Mouse (Mus musculus): ENCODE measurements around the gene Kcng4.

The Kcng4 gene

DNA sequence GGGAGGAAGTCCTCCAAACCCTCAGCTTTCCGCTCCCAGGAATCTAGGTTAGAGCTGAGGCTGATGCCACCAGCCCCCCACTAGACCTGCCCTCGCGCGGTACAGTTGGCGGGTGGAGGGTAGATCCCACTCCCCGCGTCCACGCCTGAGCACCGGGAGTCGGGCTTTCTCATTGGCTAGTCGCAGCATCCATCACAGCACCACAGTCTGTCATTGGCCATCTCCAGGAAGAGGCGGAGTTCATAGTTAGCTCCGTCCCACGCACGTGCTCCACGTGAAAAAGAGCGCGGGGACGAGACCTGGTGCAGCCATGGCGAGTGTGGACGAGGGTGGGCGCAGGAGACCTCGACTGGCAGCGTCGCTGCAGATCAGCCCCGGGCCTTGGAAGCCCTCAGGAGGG is 23.0 kb downstream of the Kcng4 start, which contains the start of gene Adad2:
Gene Adad2, plus strand, starts transcription at position 277 of the 400 bp plus-strand sequence.
- DNase-seq: no peak

DNA sequence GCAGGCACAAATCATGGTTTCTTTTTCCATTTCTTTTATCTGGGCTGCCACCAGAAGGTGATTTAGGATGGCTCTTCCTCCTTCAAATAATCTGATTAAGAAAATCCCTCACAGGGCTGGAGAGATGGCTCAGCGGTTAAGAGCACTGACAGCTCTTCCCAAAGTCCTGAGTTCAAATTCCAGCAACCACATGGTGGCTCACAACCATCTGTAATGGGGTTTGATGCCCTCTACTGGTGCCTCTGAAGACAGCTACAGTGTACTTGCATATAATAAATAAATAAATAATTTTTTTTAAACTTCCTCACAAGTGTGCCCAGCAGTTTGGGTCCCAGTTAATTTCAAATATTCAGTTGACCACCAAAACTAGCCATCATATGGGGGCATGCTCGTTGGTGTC is 29.3 kb downstream of the Kcng4 start:
- DNase-seq: peak; percentile 23

DNA sequence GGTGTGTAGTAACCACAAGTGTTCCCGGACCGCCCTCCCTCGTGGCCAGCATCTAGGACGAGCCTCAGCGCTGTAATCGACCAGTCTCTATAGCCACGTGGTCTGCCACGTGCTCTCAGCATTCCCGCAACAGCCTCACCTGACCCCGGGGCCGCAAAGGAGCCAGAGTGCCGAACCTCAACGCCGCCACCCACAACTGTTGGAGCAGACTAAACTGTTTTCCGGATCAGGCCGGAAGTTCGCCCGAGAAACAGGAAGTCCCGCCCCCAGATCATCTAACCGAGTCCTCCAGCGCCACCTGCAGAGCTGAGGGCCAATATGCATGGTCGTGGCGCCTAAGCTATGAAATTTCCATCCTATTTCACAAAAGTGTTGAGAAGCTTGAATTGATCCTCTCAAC is 30.5 kb downstream of the Kcng4 start, which contains the start of gene Taf1c:
Gene Taf1c, minus strand, starts transcription at position 227 of the 400 bp plus-strand sequence.
- DNase-seq: peak; percentile 98

DNA sequence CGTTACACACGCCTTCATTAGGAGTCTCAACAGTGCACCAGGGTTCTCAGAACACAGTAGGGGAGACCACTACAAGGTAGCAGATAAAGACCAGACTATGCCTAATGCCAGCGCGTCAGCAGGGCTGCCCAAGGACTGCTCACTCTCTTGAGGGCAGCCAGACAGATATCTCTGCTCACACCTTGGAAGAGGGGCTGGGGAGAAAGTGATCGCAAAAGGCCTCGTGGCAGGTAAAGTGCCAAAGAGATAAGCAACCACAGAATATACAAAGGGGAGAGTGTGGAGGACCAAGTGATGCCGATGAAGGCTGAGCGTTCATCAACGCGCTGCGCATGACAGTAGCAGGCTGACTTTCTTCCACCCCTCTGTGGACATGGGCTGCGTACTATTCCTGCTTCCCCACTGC is 31.1 kb downstream of the Kcng4 start:
- no peak for DNase-seq

DNA sequence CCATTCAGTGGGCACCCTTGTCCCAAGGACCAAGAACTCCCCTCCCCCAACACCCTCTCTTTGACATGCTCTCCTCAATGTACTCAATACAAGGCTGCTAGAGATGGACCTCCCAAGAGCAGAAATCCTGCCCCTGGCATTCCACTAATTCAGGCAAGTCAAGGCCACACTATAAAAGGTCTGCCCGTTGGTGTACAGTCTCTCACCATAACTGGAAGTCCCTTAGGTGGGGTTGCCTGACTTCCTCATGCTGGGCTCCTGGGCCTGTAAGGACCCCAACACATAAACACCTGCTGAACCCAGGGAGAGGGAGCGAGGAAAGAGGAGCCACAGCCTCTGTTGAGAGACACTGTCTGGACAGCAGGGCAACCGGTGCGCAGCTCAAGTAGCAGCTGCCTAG is 31.7 kb downstream of the Kcng4 start:
- DNase-seq: no peak

DNA sequence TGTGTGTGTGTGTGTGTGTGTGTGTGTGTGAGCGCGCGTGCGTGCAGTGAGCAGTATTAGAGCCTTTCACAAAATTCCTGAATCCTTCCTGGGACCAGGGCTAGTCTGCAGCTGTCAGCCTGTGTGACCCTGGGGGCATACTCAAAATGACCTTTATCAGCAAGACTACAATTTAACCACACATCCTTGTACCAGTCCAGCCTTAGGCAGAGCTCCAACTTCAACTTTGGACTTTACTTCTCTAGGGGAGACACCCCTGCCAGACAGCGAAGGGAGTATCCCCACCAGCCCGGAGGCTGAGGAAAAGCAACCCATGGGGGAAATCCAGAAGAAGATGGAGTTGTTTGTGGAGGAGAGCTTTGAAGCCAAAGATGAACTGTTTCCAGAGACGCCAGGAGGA is 44.0 kb downstream of the Kcng4 start:
- DNase-seq: no peak

DNA sequence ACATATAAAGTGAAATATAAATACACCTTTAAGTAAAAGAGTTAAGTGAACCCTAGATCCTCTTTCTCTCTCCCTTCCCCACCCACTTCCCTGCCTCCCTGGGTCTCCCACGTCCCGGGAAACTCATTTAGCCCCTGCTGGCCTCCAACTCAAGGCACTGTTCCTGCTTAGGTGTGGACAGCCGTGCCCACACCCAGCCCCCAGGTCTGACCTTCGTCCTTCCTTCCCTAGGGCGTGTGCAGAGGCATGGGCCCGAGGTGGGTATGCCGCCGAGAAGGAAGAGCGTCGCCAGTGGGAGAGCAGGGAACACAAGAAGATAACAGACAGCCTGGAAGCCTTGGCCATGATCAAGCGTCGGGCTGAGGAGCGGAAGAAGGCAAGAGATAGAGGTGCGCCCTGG is 45.1 kb downstream of the Kcng4 start:
- DNase-seq: no peak

DNA sequence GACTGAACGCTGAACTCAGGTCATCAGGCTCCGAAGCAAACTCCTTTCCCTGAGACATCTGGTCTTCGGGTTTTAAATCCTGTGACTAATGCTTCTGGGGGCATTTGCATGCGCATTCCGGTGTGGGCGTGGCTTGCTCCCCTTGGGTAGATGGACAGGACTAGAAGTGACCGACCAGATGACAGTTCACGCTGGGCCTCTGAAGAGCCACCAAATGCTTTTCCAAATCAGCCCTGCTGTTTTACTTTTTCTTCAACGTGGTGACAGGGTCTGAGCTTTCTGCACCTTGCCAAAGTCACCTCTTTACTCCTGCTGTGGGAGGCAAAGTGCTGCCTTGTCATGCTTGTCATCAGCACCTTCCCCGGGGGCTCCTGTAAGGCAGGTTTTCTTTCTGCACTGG is 46.6 kb downstream of the Kcng4 start:
- DNase-seq: no peak

DNA sequence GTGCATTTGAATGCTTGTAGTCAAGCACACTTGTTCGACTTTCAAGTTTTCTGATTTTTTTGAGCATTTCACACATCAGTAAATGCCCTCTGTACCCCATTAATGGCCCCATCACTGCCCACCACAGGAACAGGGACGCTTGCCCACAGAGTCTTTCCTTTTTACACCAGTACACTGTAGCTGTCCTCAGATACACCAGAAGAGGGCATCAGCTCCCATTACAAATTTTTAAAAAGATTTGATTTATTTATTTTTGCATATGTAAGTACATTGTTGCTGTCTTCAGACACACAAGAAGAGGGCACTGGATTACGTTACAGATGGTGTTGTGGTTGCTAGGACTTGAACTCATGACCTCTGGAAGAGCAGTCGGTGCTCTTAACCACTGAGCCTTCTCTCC is 47.2 kb downstream of the Kcng4 start:
- DNase-seq: no peak

DNA sequence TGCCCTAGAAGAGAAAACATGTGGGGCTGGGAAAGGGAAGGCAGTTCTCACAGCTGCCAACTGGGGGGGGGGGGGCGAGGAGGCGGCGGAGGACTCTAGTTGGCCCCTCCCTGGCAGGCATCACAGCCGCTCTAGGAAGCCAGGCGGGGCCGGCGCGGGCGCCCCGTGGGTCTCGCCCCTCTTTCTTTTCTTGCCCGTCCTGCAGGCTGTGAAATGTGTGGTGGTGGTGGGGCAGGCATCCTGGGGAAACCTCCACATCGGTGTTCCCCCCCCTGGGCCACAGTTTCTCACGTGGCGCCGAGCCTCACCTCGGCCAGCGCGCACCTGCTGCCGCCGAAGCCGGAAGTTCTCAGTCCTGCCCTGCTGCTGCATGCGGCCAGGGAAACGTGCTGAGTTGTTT is 49.6 kb downstream of the Kcng4 start:
- DNase-seq: peak; percentile 10

DNA sequence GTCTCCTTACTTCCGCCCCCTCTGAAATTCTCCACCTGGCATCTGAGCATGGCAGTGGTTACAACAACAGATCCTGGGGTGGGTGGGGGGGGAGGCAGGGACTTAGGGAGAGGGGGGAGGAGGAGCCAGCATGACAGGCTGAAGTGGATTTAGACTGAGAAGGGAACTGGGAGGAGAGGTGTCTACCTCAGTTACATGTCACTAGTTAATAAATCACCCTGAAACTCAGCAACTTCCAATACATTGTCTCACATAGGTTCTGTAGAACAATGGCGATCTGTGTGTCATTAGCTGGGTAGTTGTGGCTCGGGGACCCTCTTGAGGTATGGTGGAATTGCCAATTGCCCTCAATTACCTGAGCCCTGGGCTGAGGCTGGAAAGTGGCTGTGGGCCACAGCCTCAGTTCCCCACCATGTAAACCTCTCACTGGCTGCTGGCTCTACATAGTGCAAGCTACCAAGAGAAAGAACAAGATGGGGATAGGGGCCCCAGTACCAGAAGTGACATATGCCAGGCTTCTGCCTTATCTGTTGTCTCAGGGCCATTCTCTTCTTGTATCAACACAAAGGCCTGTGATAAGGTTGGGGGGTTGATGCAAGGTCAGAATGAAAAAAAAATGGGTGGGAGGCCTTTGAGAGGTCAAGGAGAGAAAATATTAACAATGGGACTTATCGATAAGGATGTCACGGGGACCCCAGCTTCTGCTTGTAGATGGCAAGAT is 54.9 kb downstream of the Kcng4 start:
- no peak for DNase-seq

DNA sequence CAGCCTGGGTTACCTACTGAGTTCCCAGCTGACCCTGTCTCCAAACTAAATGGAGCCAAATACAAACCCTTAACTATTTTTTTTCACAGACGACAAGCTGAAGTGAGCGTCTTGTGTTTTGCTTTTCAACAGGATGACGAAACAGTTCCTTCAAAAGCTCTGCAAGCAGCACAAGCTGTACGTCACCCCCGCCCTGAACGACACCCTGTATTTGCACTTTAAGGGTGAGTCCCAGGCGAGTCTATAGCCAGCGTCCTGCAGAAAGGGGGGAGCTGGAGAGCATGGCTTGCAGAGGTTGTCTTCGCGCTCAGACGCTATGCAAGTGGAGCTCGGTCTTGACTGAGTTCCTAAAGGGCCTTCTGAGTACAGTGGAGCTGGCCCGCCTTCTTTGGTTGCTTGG is 56.4 kb downstream of the Kcng4 start:
- DNase-seq: peak; percentile 10

DNA sequence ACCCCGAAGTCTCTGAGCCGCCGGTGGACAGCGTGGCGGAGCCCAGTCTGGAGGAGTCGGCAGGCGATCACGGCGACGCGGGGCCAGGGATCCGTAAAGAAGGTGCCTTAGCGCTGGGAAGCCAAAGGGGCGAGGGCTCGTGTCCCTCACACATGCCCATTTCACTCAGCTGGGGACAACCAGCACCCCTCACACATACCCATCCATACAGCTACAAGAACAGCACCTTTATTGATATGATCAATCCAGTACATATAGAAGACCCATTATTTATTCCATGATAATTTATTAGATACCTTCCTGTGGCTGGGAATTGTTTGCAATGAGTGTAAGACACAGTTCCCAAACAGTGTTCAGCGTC is 60.1 kb downstream of the Kcng4 start:
- DNase-seq: no peak

DNA sequence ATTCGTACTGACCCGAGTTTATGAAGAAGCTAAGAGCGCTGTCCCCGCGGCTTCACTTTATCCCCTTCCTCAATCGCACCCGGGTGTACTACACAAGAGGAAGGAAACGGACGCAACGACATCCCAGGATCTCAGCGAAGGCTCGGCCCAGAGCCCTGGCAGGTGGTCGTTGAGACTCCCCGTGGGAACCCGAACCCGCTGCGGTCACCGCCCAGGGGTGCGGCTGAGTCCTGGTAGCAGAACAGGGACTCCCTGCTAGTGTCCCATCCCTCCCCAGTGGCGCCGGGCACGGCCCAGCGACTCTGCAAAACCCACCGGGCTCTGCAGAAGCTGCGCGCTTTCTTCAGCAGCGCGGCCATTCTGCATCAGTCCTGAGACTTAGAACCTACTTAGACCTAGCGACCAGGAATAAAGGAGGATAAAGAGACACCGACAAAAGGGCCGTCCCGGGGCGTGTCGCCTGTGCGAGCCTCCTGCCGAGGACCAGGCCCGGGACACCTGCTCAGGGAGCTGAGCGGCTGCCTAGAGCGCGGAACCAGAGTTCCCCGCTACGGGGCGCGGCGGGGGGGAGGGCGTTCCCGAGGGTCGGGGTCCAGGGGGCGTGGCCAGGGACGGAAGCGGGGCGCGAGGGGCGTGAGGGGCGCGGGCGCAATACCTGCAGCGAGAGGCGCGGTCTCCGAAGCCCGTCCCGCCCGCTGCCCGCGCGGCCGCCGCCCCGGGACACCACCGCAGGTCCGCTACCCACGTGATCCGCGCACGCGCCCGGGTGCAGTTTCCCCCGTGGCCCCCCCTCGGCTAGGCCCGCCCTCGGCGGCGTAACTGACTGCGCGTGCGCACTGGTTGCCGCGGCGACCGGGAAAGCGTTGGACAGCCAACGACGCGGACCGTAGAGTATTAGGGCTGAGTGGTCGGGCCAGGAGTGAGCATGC is 60.8 kb downstream of the Kcng4 start, which contains the start of the genes Hsdl1 and Dnaaf1:
Gene Hsdl1, minus strand, starts transcription at position 747 of the 929 bp plus-strand sequence.
Gene Dnaaf1, plus strand, starts transcription at position 799 of the 929 bp plus-strand sequence.
- DNase-seq: peak; percentile 96
